Mouse (Mus musculus) intestine, postnatal 0 days (tissue): Measurements from ENCODE around the gene Tollip. TPM values are rescaled to one million over a fixed set of nuclear protein-coding genes. Genes with fewer than 3 reads are reported as not detected.
A peak's percentile ranks its signal among the peaks of the same experiment; 100 is the strongest.
"Not testable (repeated sequence)": the region's sequence is repeated elsewhere in the genome, so short reads cannot be mapped to it uniquely, and the experiment has no call there.

Experiments used
- ATAC-seq: fragments of 200-750 bp; cut with Nextera tagmentation; 2 replicates; pipeline ENCODE4 v1.8.0; 2017; ENCODE audit warnings: mild to moderate bottlenecking, moderate TSS enrichment, moderate library complexity
- H3K27ac ChIP-seq: fragments of 300-500 bp; sonication (generic); 2 replicates; pipeline ENCODE4 v1.5.1; 2014; ENCODE audit warnings: mild to moderate bottlenecking, low read depth, low read length, moderate library complexity
- H3K27me3 ChIP-seq: fragments of 300-500 bp; sonication (generic); replicated peaks from 2 replicates; pipeline ENCODE4 v1.6.1; 2014; ENCODE audit warnings: low read length, mixed read lengths; ENCODE audit not compliant: control insufficient read depth, insufficient read depth
- H3K36me3 ChIP-seq: fragments of 300-500 bp; sonication (generic); 2 replicates; pipeline ENCODE4 v1.6.1; 2014; ENCODE audit warnings: mild to moderate bottlenecking, moderate library complexity; ENCODE audit not compliant: control insufficient read depth, insufficient read depth
- H3K4me1 ChIP-seq: fragments of 300-500 bp; sonication (generic); replicated peaks from 2 replicates; pipeline ENCODE4 v1.6.1; 2014; ENCODE audit warnings: antibody characterized with exemption, low read length, mixed read lengths; ENCODE audit not compliant: control insufficient read depth, insufficient read depth
- H3K4me2 ChIP-seq: fragments of 300-500 bp; sonication (generic); replicated peaks from 2 replicates; pipeline ENCODE4 v1.6.1; 2014; ENCODE audit warnings: low read depth, mild to moderate bottlenecking, moderate library complexity
- H3K4me3 ChIP-seq: fragments of 300-500 bp; sonication (generic); 2 replicates; pipeline ENCODE4 v1.5.1; 2014; ENCODE audit warnings: low read depth, low read length
- H3K9ac ChIP-seq: fragments of 300-500 bp; sonication (generic); 2 replicates; pipeline ENCODE4 v1.6.1; 2014; ENCODE audit warnings: mild to moderate bottlenecking, low read depth, low read length
- H3K9me3 ChIP-seq: fragments of 300-500 bp; sonication (generic); 2 replicates; pipeline ENCODE4 v1.6.1; 2016; ENCODE audit warnings: mixed run types; ENCODE audit not compliant: control insufficient read depth
- CTCF ChIP-seq: sonication (generic); IDR thresholded peaks from 2 replicates; pipeline ENCODE4 v1.5.1; 2016; ENCODE audit warnings: low read depth, mild to moderate bottlenecking, control low read depth, antibody characterized with exemption, moderate library complexity
- WGBS: fragments of 180-500 bp; shearing (Covaris S2); extraction: QIAGEN DNeasy Blood & Tissue Kit; methylation state at CpG from one replicate; pipeline ENCODE4 v1.1.7; 2014; 5-methylcytosine and 5-hydroxymethylcytosine counted together
- polyA plus RNA-seq: library from polyadenylated mRNA; unstranded; fragments of >200 nt; fragmentation: Nextera tagmentation; extraction: Ambion mirVana; gene quantifications from 2 replicates; pipeline ENCODE4 v1.2.1, GENCODE M21; 2015

The Tollip gene
- polyA plus RNA-seq, 1 experiment from 2014 or later: 48.6 TPM

- peaks cover 11% of the 10 kb centered on the region for H3K27me3 ChIP-seq
- no peak for ATAC-seq
- no peak overlapping the region for H3K4me3 ChIP-seq
- H3K9ac ChIP-seq: no peak overlapping the region
- no peaks in the 10 kb centered on the region for H3K4me1 ChIP-seq
- H3K9me3 ChIP-seq: no peaks in the 10 kb centered on the region
- H3K27ac ChIP-seq: no peak overlapping the region
- H3K36me3 ChIP-seq: no peaks in the 10 kb centered on the region
- 70% methylated on average over 5 of the region's 5 CpGs for WGBS
- no peak for TF ChIP-seq CTCF
- no peak overlapping the region for H3K4me2 ChIP-seq
These were observed 25.1 kb upstream of the Tollip start for GRCm38 (mm10) chr7:141943444-141943843.

GRCm38 (mm10) chr7:141934951-141935350, 16.6 kb upstream of the Tollip start:
- WGBS: 95% methylated on average over 6 of the region's 6 CpGs
- Histone ChIP-seq H3K27me3 (0 out of 2 replicates have a peak, but pooled peaks cover 6% of the 10 kb centered on the region), H3K4me3 (no peak overlapping the region), H3K4me2 (no peak overlapping the region), H3K9ac (no peak overlapping the region), H3K9me3 (no peaks in the 10 kb centered on the region), H3K36me3 (no peaks in the 10 kb centered on the region), H3K27ac (no peak overlapping the region), H3K4me1 (no peaks in the 10 kb centered on the region)
- no peak for ATAC-seq
- no peak for TF ChIP-seq CTCF

- Histone ChIP-seq H3K4me2 (no peak overlapping the region), H3K9me3 (no peaks in the 10 kb centered on the region), H3K4me3 (no peak overlapping the region), H3K27me3 (0 out of 2 replicates have a peak, but pooled peaks cover 6% of the 10 kb centered on the region), H3K9ac (no peak overlapping the region), H3K36me3 (no peaks in the 10 kb centered on the region), H3K4me1 (no peaks in the 10 kb centered on the region), H3K27ac (no peak overlapping the region)
- 65% methylated on average over 7 of the region's 7 CpGs for WGBS
- ATAC-seq: no peak
- no peak for TF ChIP-seq CTCF
These were observed 16.0 kb upstream of the Tollip start for GRCm38 (mm10) chr7:141934128-141934898.

GRCm38 (mm10) chr7:141928642-141929041, 10.3 kb upstream of the Tollip start:
- Histone ChIP-seq H3K27me3 (no peaks in the 10 kb centered on the region; the same call in 1 of the 2 replicates), H3K9me3 (no peaks in the 10 kb centered on the region), H3K4me2 (no peak overlapping the region), H3K4me1 (no peaks in the 10 kb centered on the region), H3K4me3 (no peak overlapping the region), H3K27ac (no peak overlapping the region), H3K9ac (no peak overlapping the region), H3K36me3 (no peaks in the 10 kb centered on the region)
- ATAC-seq: no peak
- WGBS: 72% methylated on average over 10 of the region's 10 CpGs
- no peak for TF ChIP-seq CTCF

GRCm38 (mm10) chr7:141924917-141925316, 6.6 kb upstream of the Tollip start:
- Histone ChIP-seq H3K27ac (no peak overlapping the region), H3K9me3 (no peaks in the 10 kb centered on the region), H3K4me1 (no peaks in the 10 kb centered on the region), H3K36me3 (no peaks in the 10 kb centered on the region), H3K4me2 (no peak overlapping the region), H3K27me3 (no peaks in the 10 kb centered on the region; the same call in 1 of the 2 replicates), H3K9ac (no peak overlapping the region), H3K4me3 (no peak overlapping the region)
- WGBS: 11% methylated on average over 6 of the region's 7 CpGs
- ATAC-seq: no peak
- peak; percentile 93 for TF ChIP-seq CTCF

- H3K27me3 ChIP-seq, H3K27ac ChIP-seq, H3K9ac ChIP-seq, H3K4me3 ChIP-seq, H3K36me3 ChIP-seq, ATAC-seq, H3K9me3 ChIP-seq, H3K4me1 ChIP-seq, H3K4me2 ChIP-seq: not testable (repeated sequence)
- 90% methylated on average over 17 of the region's 17 CpGs for WGBS
These were observed 5.8 kb upstream of the Tollip start for GRCm38 (mm10) chr7:141924121-141924520.

GRCm38 (mm10) chr7:141911305-141911704, 7.0 kb downstream of the Tollip start:
- TF ChIP-seq CTCF: no peak
- no peak overlapping the region for H3K4me2 ChIP-seq
- ATAC-seq: no peak
- H3K27me3 ChIP-seq: peaks cover 26% of the 10 kb centered on the region
- H3K9ac ChIP-seq: no peak overlapping the region
- no peaks in the 10 kb centered on the region for H3K9me3 ChIP-seq
- H3K27ac ChIP-seq: no peak overlapping the region
- WGBS: 56% methylated on average over 3 of the region's 3 CpGs
- H3K4me1 ChIP-seq: no peaks in the 10 kb centered on the region
- H3K4me3 ChIP-seq: no peak overlapping the region
- no peaks in the 10 kb centered on the region for H3K36me3 ChIP-seq
